Mouse (Mus musculus) brain, embryonic 14.5 days (tissue): ENCODE measurements around the gene Lpp.

Source experiments
- CTCF ChIP-seq: fragments of 200-500 bp; IDR thresholded peaks from 2 replicates; pipeline ENCODE4 v1.5.1; 2012; ENCODE audit warnings: inconsistent platforms, mild to moderate bottlenecking, moderate library complexity, borderline replicate concordance; ENCODE audit not compliant: insufficient read depth, insufficient read length; ENCODE audit errors: extremely low read depth
- POLR2A ChIP-seq: fragments of 200-500 bp; IDR thresholded peaks from 2 replicates; pipeline ENCODE4 v1.6.1; 2012; ENCODE audit warnings: mild to moderate bottlenecking, inconsistent platforms, borderline replicate concordance; ENCODE audit not compliant: poor library complexity, insufficient read depth, insufficient read length, severe bottlenecking; ENCODE audit errors: extremely low read depth

GRCm38 (mm10) chr16:24411281-24411680 is 18.0 kb downstream of the Lpp start:
- no peak for TF ChIP-seq POLR2A
- no peak for TF ChIP-seq CTCF
